Mouse (Mus musculus) thymus, adult 2 months (tissue): Measurements from ENCODE around the gene Stn1.

Experiments
- CTCF ChIP-seq: fragments of 200-500 bp; IDR thresholded peaks from 2 replicates; pipeline ENCODE4 v1.5.1; 2012; ENCODE audit warnings: mild to moderate bottlenecking, control low read depth, low read length, moderate library complexity, borderline replicate concordance; ENCODE audit not compliant: control insufficient read depth, poor library complexity, insufficient read depth; ENCODE audit errors: extremely low read depth
- POLR2A ChIP-seq: fragments of 200-500 bp; IDR thresholded peaks from 2 replicates; pipeline ENCODE4 v1.6.1; 2012; ENCODE audit warnings: mild to moderate bottlenecking, low read length, control low read depth, moderate library complexity; ENCODE audit not compliant: control insufficient read depth, poor library complexity, insufficient read depth; ENCODE audit errors: extremely low read depth

GRCm38 (mm10) chr19:47497313-47497712 lies 40.0 kb downstream of the Stn1 start:
- TF ChIP-seq POLR2A (no peak), CTCF (no peak)
